Mouse (Mus musculus): ENCODE results near the gene Gm16503. TPM values are rescaled to one million over a fixed set of nuclear protein-coding genes. Genes with fewer than 3 reads are reported as not detected.
"Not testable (repeated sequence)": the region's sequence is repeated elsewhere in the genome, so short reads cannot be mapped to it uniquely, and the experiment has no call there.

Gene Gm16503
- polyA plus RNA-seq (2015; fragmentation: Nextera tagmentation; extraction: Ambion mirVana), result 0.11 and 0.18 TPM in 2 replicates

DNA sequence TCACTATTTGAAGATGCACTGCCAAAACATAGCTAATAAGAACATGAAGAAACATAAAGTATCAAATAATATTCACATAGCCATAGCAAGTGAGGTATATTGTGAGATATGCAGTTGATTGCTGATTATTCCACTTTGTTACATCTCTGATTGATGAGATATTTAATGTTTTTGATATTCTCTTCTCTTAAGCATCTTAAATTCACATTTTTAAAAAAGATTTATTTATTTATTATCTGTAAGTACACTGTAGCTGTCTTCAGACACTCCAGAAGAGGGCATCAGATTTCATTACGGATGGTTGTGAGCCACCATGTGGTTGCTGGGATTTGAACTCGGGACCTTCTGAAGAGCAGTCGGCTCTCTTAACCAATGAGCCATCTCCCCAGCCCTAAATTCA, at the start of gene Gm16503:
Gm16503 (plus strand) TSS at position 301 of the 400 bp plus-strand sequence.
- not testable (repeated sequence) for H3K4me1 ChIP-seq (ENCODE audit: control insufficient read depth, insufficient read depth, low read length); H3K27me3 ChIP-seq (replicated peaks; ENCODE audit: control insufficient read depth, insufficient read depth, low read length); H3K27ac ChIP-seq (ENCODE audit: low read length); H3K36me3 ChIP-seq (ENCODE audit: control insufficient read depth, insufficient read depth, low read length); ATAC-seq; H3K4me3 ChIP-seq (ENCODE audit: low read length); H3K4me2 ChIP-seq (ENCODE audit: low read depth, low read length); H3K9ac ChIP-seq (ENCODE audit: low read depth, low read length)
- 89% methylated on average over 3 of the region's 3 CpGs for WGBS
- peaks cover 19% of the 10 kb centered on the region for H3K9me3 ChIP-seq (ENCODE audit: control insufficient read depth, low read length)

DNA sequence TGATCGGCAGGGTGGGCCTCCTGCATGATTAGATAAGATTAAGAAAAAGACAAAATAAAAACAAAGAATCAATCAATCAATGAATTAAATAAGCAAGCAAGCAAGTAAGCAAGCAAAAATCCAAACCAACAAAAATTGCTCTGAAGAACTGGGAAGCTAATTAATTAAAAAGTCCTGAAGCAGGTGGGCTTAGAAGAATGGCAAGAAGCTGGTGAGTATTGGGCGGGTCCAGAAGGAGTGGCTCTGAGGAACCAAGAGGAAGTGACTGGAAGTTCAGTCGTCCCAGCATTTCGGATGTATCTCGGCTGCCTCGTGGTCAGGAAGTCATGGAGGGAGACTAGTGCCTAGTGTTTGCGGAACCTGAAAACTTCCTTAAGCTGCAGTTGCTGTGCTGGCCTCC, 47.9 kb upstream of the Gm16503 start, which contains the start of gene Zfp982:
Zfp982 (plus strand) TSS at position 301 of the 400 bp plus-strand sequence.
- not testable (repeated sequence) for H3K36me3 ChIP-seq (ENCODE audit: control insufficient read depth, insufficient read depth, low read length); H3K27ac ChIP-seq (ENCODE audit: low read length); H3K4me3 ChIP-seq (ENCODE audit: low read length); H3K9ac ChIP-seq (ENCODE audit: low read depth, low read length); H3K4me1 ChIP-seq (ENCODE audit: control insufficient read depth, insufficient read depth, low read length); H3K27me3 ChIP-seq (replicated peaks; ENCODE audit: control insufficient read depth, insufficient read depth, low read length); ATAC-seq; H3K4me2 ChIP-seq (ENCODE audit: low read depth, low read length)
- whole genome bisulfite sequencing, result 88% methylated on average over 7 of the region's 7 CpGs
- H3K9me3 ChIP-seq (ENCODE audit: control insufficient read depth, low read length), result peaks cover 16% of the 10 kb centered on the region

DNA sequence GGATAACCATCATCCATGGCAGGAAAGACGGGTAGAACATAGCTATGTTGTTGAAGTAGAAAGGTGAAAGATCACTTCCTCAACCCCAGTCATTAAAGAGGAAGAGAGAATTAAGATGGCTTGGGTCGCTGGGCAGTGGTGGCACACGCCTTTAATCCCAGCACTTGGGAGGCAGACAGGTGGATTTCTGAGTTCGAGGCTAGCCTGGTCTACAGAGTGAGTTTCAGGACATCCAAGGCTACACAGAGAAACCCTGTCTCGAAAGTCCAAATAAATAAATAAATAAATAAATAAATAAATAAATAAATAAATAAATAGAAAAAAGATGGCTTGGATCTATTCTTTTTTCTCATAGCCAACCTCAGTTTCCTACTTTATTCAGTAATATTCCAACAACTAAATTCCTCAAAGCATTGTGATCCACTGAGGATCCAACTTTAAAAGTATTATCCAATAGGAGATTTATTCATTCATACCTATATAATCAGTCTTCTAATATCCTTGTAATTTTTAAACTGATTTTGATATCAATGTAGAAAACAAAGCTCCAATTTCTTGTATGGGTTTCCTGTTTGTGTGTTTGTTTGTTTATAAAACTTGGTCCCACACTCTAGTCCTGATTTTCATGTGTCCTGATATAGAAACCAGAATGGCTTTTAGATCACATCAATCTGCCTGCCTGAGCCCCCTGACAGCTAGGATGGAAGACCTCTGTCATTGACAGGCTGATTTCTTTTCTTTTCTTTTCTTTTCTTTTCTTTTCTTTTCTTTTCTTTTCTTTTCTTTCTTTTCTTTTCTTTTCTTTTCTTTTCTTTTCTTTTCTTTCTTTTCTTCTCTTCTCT, 41.0 kb upstream of the Gm16503 start:
- not testable (repeated sequence) for H3K36me3 ChIP-seq (ENCODE audit: control insufficient read depth, insufficient read depth, low read length); H3K4me3 ChIP-seq (ENCODE audit: low read length); H3K4me2 ChIP-seq (ENCODE audit: low read depth, low read length); H3K27ac ChIP-seq (ENCODE audit: low read length); H3K4me1 ChIP-seq (ENCODE audit: control insufficient read depth, insufficient read depth, low read length); H3K9ac ChIP-seq (ENCODE audit: low read depth, low read length); ATAC-seq; H3K9me3 ChIP-seq (ENCODE audit: control insufficient read depth, low read length); H3K27me3 ChIP-seq (replicated peaks; ENCODE audit: control insufficient read depth, insufficient read depth, low read length)
- WGBS, result 87% methylated on average over 5 of the region's 5 CpGs

DNA sequence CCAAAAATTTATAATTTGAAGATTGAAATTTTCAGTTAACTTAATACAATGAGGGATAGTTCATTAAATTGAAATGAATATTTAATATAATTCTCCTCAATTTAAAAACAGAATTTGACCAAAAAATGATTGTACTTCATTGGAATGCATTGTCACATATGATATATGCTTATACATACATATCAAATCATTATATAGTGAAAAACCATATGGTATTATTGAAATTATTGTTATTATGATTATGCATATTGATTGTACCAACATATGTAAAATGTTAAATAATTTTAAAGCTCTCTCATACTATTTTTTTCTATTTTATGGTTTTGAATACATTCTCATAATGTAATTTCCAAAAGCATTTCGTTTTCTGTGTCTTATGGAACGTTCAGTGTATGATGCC, 30.8 kb upstream of the Gm16503 start:
- Histone ChIP-seq H3K4me3 (ENCODE audit: low read length) (no peak overlapping the region), H3K9me3 (ENCODE audit: control insufficient read depth, low read length) (peaks cover 10% of the 10 kb centered on the region), H3K4me1 (ENCODE audit: control insufficient read depth, insufficient read depth, low read length) (no peaks in the 10 kb centered on the region), H3K9ac (ENCODE audit: low read depth, low read length) (no peak overlapping the region), H3K36me3 (ENCODE audit: control insufficient read depth, insufficient read depth, low read length) (no peaks in the 10 kb centered on the region), H3K27me3 (replicated peaks; ENCODE audit: control insufficient read depth, insufficient read depth, low read length) (no peaks in the 10 kb centered on the region), H3K27ac (ENCODE audit: low read length) (no peak overlapping the region), H3K4me2 (ENCODE audit: low read depth, low read length) (no peak overlapping the region)
- no peak for ATAC-seq
- WGBS, result 87% methylated on average over 2 of the region's 2 CpGs

DNA sequence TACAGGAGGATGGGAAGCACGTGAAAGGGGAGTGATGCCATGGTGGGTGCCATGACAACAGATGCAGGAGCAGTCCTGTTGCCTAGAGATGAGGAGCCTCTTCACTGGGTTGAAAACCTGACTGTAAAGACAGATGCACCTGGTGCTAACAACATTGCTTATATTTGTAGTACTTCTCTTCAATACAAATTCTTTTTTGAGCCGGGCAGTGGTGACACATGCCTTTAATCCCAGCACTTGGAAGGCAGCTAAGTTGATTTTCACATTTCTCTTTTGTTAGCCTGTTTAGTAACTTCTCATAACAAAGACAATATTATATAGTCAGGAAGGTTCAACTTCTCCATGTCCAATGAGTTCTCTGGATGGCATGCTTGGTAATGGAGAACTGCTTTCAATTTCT, 21.0 kb upstream of the Gm16503 start:
- Histone ChIP-seq H3K4me3 (ENCODE audit: low read length) (no peak overlapping the region), H3K27ac (ENCODE audit: low read length) (no peak overlapping the region), H3K4me1 (ENCODE audit: control insufficient read depth, insufficient read depth, low read length) (no peaks in the 10 kb centered on the region), H3K9ac (ENCODE audit: low read depth, low read length) (no peak overlapping the region), H3K4me2 (ENCODE audit: low read depth, low read length) (no peak overlapping the region), H3K27me3 (replicated peaks; ENCODE audit: control insufficient read depth, insufficient read depth, low read length) (no peaks in the 10 kb centered on the region), H3K9me3 (ENCODE audit: control insufficient read depth, low read length) (peaks cover 28% of the 10 kb centered on the region), H3K36me3 (ENCODE audit: control insufficient read depth, insufficient read depth, low read length) (no peaks in the 10 kb centered on the region)
- peak; percentile 38; the same call in 1 of the 2 replicates for ATAC-seq
- 72% methylated on average over 2 of the region's 2 CpGs for WGBS

- Histone ChIP-seq H3K4me3 (ENCODE audit: low read length) (no peak overlapping the region), H3K4me2 (ENCODE audit: low read depth, low read length) (no peak overlapping the region), H3K9me3 (ENCODE audit: control insufficient read depth, low read length) (peaks cover 30% of the 10 kb centered on the region), H3K27ac (ENCODE audit: low read length) (no peak overlapping the region), H3K36me3 (ENCODE audit: control insufficient read depth, insufficient read depth, low read length) (no peaks in the 10 kb centered on the region), H3K9ac (ENCODE audit: low read depth, low read length) (no peak overlapping the region), H3K4me1 (ENCODE audit: control insufficient read depth, insufficient read depth, low read length) (no peaks in the 10 kb centered on the region), H3K27me3 (replicated peaks; ENCODE audit: control insufficient read depth, insufficient read depth, low read length) (no peaks in the 10 kb centered on the region)
- ATAC-seq, result no peak
Observed at GRCm38 (mm10) chr4:147520100-147520499, 19.9 kb upstream of the Gm16503 start.

DNA sequence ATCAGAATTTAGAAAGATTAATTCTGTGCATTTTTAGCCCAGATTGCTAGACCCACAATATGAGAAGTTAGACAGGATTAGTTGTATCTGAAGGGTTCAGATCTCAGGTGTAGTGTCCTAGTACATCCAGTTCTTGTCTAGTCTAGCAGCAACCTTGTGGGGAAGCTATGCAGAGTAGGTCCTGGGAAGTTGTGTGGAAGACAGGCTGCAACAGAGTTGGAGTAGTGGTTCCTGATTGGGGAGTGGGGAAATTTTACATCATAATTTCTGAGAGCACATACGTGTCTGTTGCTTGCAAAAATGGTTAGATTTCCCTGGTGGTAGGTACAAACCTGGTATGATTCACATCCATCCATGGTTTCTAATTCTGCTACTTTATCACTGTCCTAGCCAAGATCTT, 14.9 kb upstream of the Gm16503 start:
- H3K9me3 ChIP-seq (ENCODE audit: control insufficient read depth, low read length), result peaks cover 31% of the 10 kb centered on the region
- no peaks in the 10 kb centered on the region for H3K36me3 ChIP-seq (ENCODE audit: control insufficient read depth, insufficient read depth, low read length)
- H3K4me2 ChIP-seq (ENCODE audit: low read depth, low read length), result no peak overlapping the region
- 79% methylated on average over 1 of the region's 1 CpGs for WGBS
- no peaks in the 10 kb centered on the region for H3K27me3 ChIP-seq (replicated peaks; ENCODE audit: control insufficient read depth, insufficient read depth, low read length)
- no peak for ATAC-seq
- H3K9ac ChIP-seq (ENCODE audit: low read depth, low read length), result no peak overlapping the region
- no peaks in the 10 kb centered on the region for H3K4me1 ChIP-seq (ENCODE audit: control insufficient read depth, insufficient read depth, low read length)
- no peak overlapping the region for H3K27ac ChIP-seq (ENCODE audit: low read length)
- H3K4me3 ChIP-seq (ENCODE audit: low read length), result no peak overlapping the region

DNA sequence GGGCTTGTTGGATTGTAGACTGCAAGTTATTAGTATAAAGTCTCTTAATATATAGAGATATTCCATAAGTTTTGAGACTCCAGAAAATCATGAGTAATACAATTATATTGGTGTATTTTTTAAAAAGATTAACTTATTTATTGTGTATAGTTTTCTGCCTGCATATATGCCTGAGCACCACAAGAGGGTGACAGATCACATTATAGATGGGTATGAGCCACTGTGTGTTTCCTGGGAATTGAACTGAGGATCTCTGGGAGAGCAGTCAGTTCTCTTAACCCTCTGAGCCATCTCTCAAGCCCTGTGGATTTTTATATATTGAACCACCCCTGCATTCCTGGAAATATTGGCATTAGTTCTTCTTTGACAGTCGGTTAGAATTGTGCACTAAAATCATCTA, 9.7 kb upstream of the Gm16503 start:
- Histone ChIP-seq H3K4me3 (ENCODE audit: low read length) (no peak overlapping the region), H3K27me3 (replicated peaks; ENCODE audit: control insufficient read depth, insufficient read depth, low read length) (no peaks in the 10 kb centered on the region), H3K9ac (ENCODE audit: low read depth, low read length) (no peak overlapping the region), H3K9me3 (ENCODE audit: control insufficient read depth, low read length) (peaks cover 17% of the 10 kb centered on the region), H3K36me3 (ENCODE audit: control insufficient read depth, insufficient read depth, low read length) (no peaks in the 10 kb centered on the region), H3K4me2 (ENCODE audit: low read depth, low read length) (no peak overlapping the region), H3K27ac (ENCODE audit: low read length) (no peak overlapping the region), H3K4me1 (ENCODE audit: control insufficient read depth, insufficient read depth, low read length) (no peaks in the 10 kb centered on the region)
- no peak for ATAC-seq
- 86% methylated on average over 1 of the region's 1 CpGs for WGBS

DNA sequence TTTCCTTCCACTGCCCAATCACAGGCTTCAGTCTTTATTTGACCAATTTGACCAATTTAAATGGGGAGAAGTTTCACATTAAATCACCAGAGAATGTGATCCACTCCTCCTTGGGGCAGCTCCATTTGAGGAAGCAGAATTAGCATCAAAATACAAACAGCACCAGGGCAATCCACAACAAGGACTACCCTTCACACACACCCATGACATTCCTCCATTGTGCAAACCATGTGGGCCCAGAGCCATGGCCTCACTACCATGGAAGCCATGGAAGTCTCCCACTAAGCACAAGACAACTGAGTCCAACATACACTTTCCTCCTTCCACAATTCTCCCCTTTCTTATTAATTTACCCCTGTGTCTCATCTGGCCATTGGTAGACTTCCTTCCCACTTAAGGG, 4.1 kb upstream of the Gm16503 start:
- peaks cover 21% of the 10 kb centered on the region for H3K9me3 ChIP-seq (ENCODE audit: control insufficient read depth, low read length)
- H3K36me3 ChIP-seq (ENCODE audit: control insufficient read depth, insufficient read depth, low read length); H3K4me3 ChIP-seq (ENCODE audit: low read length); H3K27me3 ChIP-seq (replicated peaks; ENCODE audit: control insufficient read depth, insufficient read depth, low read length); H3K27ac ChIP-seq (ENCODE audit: low read length); H3K9ac ChIP-seq (ENCODE audit: low read depth, low read length); H3K4me1 ChIP-seq (ENCODE audit: control insufficient read depth, insufficient read depth, low read length); ATAC-seq; H3K4me2 ChIP-seq (ENCODE audit: low read depth, low read length): not testable (repeated sequence)

GRCm38 (mm10) chr4:147537702-147538101, 2.3 kb upstream of the Gm16503 start:
- no peak overlapping the region for H3K4me2 ChIP-seq (ENCODE audit: low read depth, low read length)
- no peaks in the 10 kb centered on the region for H3K4me1 ChIP-seq (ENCODE audit: control insufficient read depth, insufficient read depth, low read length)
- ATAC-seq, result no peak
- no peaks in the 10 kb centered on the region for H3K27me3 ChIP-seq (replicated peaks; ENCODE audit: control insufficient read depth, insufficient read depth, low read length)
- WGBS, result 81% methylated on average over 2 of the region's 2 CpGs
- H3K9me3 ChIP-seq (ENCODE audit: control insufficient read depth, low read length), result peaks cover 17% of the 10 kb centered on the region
- no peak overlapping the region for H3K9ac ChIP-seq (ENCODE audit: low read depth, low read length)
- no peak overlapping the region for H3K4me3 ChIP-seq (ENCODE audit: low read length)
- H3K36me3 ChIP-seq (ENCODE audit: control insufficient read depth, insufficient read depth, low read length), result no peaks in the 10 kb centered on the region
- no peak overlapping the region for H3K27ac ChIP-seq (ENCODE audit: low read length)
